Mouse (Mus musculus) E14TG2a.4 (cell line): ENCODE data around the gene Tekt5.

Experiments
- CTCF ChIP-seq: conservative IDR thresholded peaks from 2 replicates; pipeline ENCODE4 v1.5.1; 2014; ENCODE audit warnings: low read length
- NANOG ChIP-seq: IDR thresholded peaks from 2 replicates; pipeline ENCODE4 v1.6.1; 2014; ENCODE audit warnings: borderline replicate concordance, low read length, mixed read lengths
- POU5F1 ChIP-seq: IDR thresholded peaks from 2 replicates; pipeline ENCODE4 v1.6.1; 2014; ENCODE audit warnings: low read length, borderline replicate concordance

DNA sequence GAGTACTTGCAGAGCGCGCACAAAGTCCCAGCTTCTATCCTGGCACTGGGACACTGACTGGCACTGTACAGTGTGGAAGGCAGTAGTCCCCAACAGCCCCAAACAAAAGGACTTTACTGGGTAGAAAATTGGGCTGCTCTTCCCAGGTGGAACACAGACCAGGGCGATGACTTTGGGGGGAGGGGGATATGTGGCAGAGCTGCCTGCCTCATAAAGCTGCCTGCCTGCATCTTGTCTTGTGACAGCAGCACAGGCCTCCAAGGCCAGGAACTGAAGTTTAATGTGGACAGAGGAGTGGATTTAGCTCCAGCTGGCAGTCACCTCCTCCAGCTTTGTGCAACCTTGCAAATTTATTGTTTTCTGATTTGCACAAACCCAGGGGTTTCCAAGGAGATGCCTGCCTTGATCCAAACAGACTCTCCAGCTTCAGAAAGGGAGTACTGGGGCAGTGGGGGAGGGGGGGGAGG lies 25.8 kb downstream of the Tekt5 start:
- TF ChIP-seq CTCF, result no peak
- TF ChIP-seq POU5F1, result no peak
- TF ChIP-seq NANOG, result no peak
